Mouse (Mus musculus) olfactory bulb, adult 2 months (tissue): ENCODE data around the gene Herpud1.

ENCODE experiments used
- CTCF ChIP-seq: fragments of 200-500 bp; IDR thresholded peaks from 2 replicates; pipeline ENCODE4 v1.5.1; 2012; ENCODE audit warnings: low read depth, mild to moderate bottlenecking, low read length, moderate library complexity; ENCODE audit not compliant: insufficient read depth
- POLR2A ChIP-seq: fragments of 200-500 bp; IDR thresholded peaks from 2 replicates; pipeline ENCODE4 v1.6.1; 2012; ENCODE audit warnings: mild to moderate bottlenecking, low read depth, low read length, moderate library complexity; ENCODE audit not compliant: insufficient read depth

DNA sequence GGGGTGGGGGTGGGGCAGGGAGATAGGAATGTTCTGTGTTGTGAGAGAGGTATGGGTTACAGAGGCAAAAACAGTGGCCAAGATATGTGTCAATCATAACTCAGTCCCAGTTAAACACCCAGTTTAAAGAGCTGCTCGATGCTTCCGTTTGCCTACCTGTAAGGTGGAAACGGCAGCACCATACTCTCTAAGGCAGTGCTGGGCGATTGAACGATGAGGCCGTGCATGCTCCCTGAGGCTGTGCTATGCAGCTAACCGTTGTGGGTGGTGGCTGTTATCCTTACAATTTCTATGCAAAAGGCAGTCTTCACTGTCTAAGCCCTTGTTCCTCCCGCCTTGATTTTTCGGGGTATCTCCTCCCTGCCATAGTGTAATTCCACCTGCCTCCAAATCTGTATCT lies 6.6 kb upstream of the Herpud1 start:
- TF ChIP-seq CTCF (no peak), POLR2A (no peak)
